Mouse (Mus musculus) limb, embryonic 13.5 days (tissue): ENCODE results near the gene Abhd4. TPM values are rescaled to one million over a fixed set of nuclear protein-coding genes. Genes with fewer than 3 reads are reported as not detected.
A peak's percentile ranks its signal among the peaks of the same experiment; 100 is the strongest.

Experiments
- ATAC-seq: fragments of 200-750 bp; cut with Nextera tagmentation; 2 replicates; pipeline ENCODE4 v1.8.0; 2017; ENCODE audit warnings: low read depth, moderate number of reproducible peaks, moderate TSS enrichment; ENCODE audit not compliant: low FRiP score
- H3K27ac ChIP-seq: fragments of 300-500 bp; sonication (generic); 2 replicates; pipeline ENCODE4 v1.5.1; 2015; ENCODE audit warnings: inconsistent platforms, mild to moderate bottlenecking, moderate library complexity
- H3K27me3 ChIP-seq: fragments of 300-500 bp; sonication (generic); 2 replicates; pipeline ENCODE4 v1.6.1; 2015; ENCODE audit warnings: mild to moderate bottlenecking, inconsistent platforms
- H3K36me3 ChIP-seq: fragments of 300-500 bp; sonication (generic); 2 replicates; pipeline ENCODE4 v1.6.1; 2015; ENCODE audit warnings: inconsistent platforms, mild to moderate bottlenecking, moderate library complexity
- H3K4me1 ChIP-seq: fragments of 300-500 bp; sonication (generic); 2 replicates; pipeline ENCODE4 v1.6.1; 2015; ENCODE audit warnings: inconsistent platforms
- H3K4me2 ChIP-seq: fragments of 300-500 bp; sonication (generic); replicated peaks from 2 replicates; pipeline ENCODE4 v1.6.1; 2015; ENCODE audit warnings: inconsistent platforms, mild to moderate bottlenecking, moderate library complexity
- H3K4me3 ChIP-seq: fragments of 300-500 bp; sonication (generic); 2 replicates; pipeline ENCODE4 v1.5.1; 2015; ENCODE audit warnings: moderate library complexity, mild to moderate bottlenecking, inconsistent platforms
- H3K9ac ChIP-seq: fragments of 300-500 bp; sonication (generic); 2 replicates; pipeline ENCODE4 v1.6.1; 2015; ENCODE audit warnings: mild to moderate bottlenecking, inconsistent platforms
- H3K9me3 ChIP-seq: fragments of 300-500 bp; sonication (generic); 2 replicates; pipeline ENCODE4 v1.6.1; 2016; ENCODE audit warnings: inconsistent platforms
- WGBS: fragments of 180-500 bp; shearing (Covaris S2); methylation state at CpG from one replicate; pipeline ENCODE4 v1.1.7; 2015; 5-methylcytosine and 5-hydroxymethylcytosine counted together
- polyA plus RNA-seq: library from polyadenylated mRNA; unstranded; fragments of >200 nt; fragmentation: Nextera tagmentation; extraction: Ambion mirVana; gene quantifications from 2 replicates; pipeline ENCODE4 v1.2.1, GENCODE M21; 2015

The Abhd4 gene
- polyA plus RNA-seq, 1 experiment from 2014 or later, result 46.5 TPM

DNA sequence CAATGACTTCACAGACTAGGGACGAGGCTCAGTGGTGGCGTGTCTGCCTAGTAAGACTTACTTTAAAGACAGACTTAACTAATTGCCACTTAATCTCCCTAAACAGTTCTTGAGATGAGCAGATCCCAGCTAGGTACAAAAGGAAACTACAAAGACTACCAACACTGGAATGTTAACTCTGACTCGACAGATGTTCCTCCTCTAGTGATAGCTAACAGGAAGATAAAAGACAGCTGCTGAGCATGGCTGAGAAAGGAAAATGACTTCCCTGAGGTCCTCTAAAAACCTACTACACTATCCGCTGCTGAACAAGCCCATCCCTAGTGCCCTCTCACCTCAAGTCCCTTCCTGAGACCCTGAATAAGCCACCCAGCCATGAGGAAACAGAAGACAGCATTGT lies 3.9 kb upstream of the Abhd4 start:
- no peak overlapping the region for H3K27ac ChIP-seq
- no peak overlapping the region for H3K4me3 ChIP-seq
- no peak overlapping the region for H3K9ac ChIP-seq
- peaks cover 49% of the 10 kb centered on the region for H3K4me1 ChIP-seq
- no peak overlapping the region for H3K4me2 ChIP-seq
- 36% methylated on average over 4 of the region's 4 CpGs for WGBS
- no peaks in the 10 kb centered on the region for H3K27me3 ChIP-seq
- ATAC-seq, result no peak
- no peaks in the 10 kb centered on the region for H3K9me3 ChIP-seq
- peaks cover 40% of the 10 kb centered on the region for H3K36me3 ChIP-seq

- ATAC-seq, result no peak
- 61% methylated on average over 12 of the region's 12 CpGs for WGBS
- no peaks in the 10 kb centered on the region for H3K27me3 ChIP-seq
- H3K27ac ChIP-seq, result no peak overlapping the region
- H3K36me3 ChIP-seq, result peaks cover 7% of the 10 kb centered on the region; the same call in 1 of the 2 replicates
- peak overlapping the region; percentile 78; the same call in 1 of the 2 replicates for H3K9ac ChIP-seq
- no peaks in the 10 kb centered on the region for H3K9me3 ChIP-seq
- peaks cover 48% of the 10 kb centered on the region for H3K4me1 ChIP-seq
- H3K4me2 ChIP-seq, result peak overlapping the region; percentile 74
- H3K4me3 ChIP-seq, result peak overlapping the region; percentile 78
These were observed 748 bp downstream of the Abhd4 start for GRCm38 (mm10) chr14:54254670-54255202.

GRCm38 (mm10) chr14:54258131-54258670 lies 4.2 kb downstream of the Abhd4 start:
- Histone ChIP-seq H3K27me3 (no peaks in the 10 kb centered on the region), H3K36me3 (peaks cover 15% of the 10 kb centered on the region), H3K9ac (no peak overlapping the region), H3K4me1 (peaks cover 26% of the 10 kb centered on the region), H3K9me3 (no peaks in the 10 kb centered on the region), H3K4me2 (peak overlapping the region; percentile 77), H3K4me3 (no peak overlapping the region), H3K27ac (no peak overlapping the region)
- no peak for ATAC-seq
- WGBS, result 61% methylated on average over 7 of the region's 7 CpGs

- Histone ChIP-seq H3K4me3 (peak overlapping the region; percentile 63), H3K36me3 (peaks cover 23% of the 10 kb centered on the region), H3K27ac (peak overlapping the region; percentile 79; the same call in 1 of the 2 replicates), H3K27me3 (no peaks in the 10 kb centered on the region), H3K9ac (peak overlapping the region; percentile 76), H3K9me3 (no peaks in the 10 kb centered on the region), H3K4me2 (peak overlapping the region; percentile 77), H3K4me1 (peaks cover 26% of the 10 kb centered on the region)
- under 1% methylated on average over 35 of the region's 35 CpGs for WGBS
- peak; percentile 96 for ATAC-seq
These were observed 5.2 kb downstream of the Abhd4 start for GRCm38 (mm10) chr14:54259003-54259721.

DNA sequence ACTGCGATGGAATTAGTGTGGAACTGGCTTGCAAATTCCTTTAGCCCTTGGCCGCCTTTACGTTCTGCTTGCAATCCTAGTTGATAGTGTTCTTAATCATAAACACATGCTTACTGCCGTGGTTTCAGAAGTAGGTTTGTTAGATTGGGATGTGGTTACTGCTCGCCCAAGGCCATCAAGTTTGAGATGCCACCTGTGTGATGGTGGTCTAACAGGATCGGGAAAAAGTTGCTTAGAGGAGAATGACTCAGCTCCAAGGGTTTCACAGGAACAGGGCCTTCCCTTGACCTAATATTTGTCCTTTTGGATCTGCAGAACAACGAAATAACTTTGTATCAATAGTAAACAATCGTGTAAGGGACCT lies 5.7 kb downstream of the Abhd4 start:
- peak overlapping the region; percentile 79; the same call in 1 of the 2 replicates for H3K27ac ChIP-seq

GRCm38 (mm10) chr14:54260196-54260595 lies 6.2 kb downstream of the Abhd4 start:
- peak overlapping the region; percentile 76; the same call in 1 of the 2 replicates for H3K9ac ChIP-seq
- WGBS, result 78% methylated on average over 2 of the region's 2 CpGs
- H3K27ac ChIP-seq, result no peak overlapping the region

More for the DNA sequence above, 5.7 kb downstream of the Abhd4 start:
- Histone ChIP-seq H3K4me1 (peaks cover 21% of the 10 kb centered on the region), H3K36me3 (peaks cover 26% of the 10 kb centered on the region), H3K27me3 (no peaks in the 10 kb centered on the region), H3K4me3 (peak overlapping the region; percentile 63), H3K9ac (peak overlapping the region; percentile 76), H3K9me3 (no peaks in the 10 kb centered on the region), H3K4me2 (peak overlapping the region; percentile 77)
- 11% methylated on average over 8 of the region's 8 CpGs for WGBS
- peak; percentile 3 for ATAC-seq

DNA sequence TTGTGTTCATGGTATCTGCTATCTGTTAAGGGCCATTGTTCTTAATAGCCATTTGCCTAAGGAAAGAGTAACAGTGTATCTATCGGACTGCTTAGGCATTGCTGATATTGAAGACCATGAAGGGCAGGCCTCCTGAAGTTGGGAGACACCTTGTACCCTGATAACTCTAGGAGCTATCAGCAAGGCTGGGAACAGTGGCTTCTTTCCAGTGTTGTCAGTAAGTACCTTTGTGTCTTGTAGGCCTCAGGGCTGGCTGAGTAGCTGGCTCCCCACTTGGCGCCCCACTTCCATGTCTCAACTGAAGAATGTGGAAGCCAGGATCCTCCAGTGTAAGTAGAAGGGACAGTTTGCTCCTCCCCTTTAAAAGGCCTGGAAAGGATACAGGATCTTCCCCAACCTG lies 7.4 kb downstream of the Abhd4 start:
- ATAC-seq, result no peak
- no peak overlapping the region for H3K9ac ChIP-seq
- H3K4me1 ChIP-seq, result peaks cover 16% of the 10 kb centered on the region
- no peaks in the 10 kb centered on the region for H3K9me3 ChIP-seq
- no peak overlapping the region for H3K4me3 ChIP-seq
- H3K27ac ChIP-seq, result no peak overlapping the region
- H3K4me2 ChIP-seq, result no peak overlapping the region
- H3K36me3 ChIP-seq, result peaks cover 28% of the 10 kb centered on the region
- H3K27me3 ChIP-seq, result no peaks in the 10 kb centered on the region
- WGBS, result 94% methylated on average over 2 of the region's 2 CpGs

More at GRCm38 (mm10) chr14:54260196-54260595, 6.2 kb downstream of the Abhd4 start:
- H3K4me1 ChIP-seq, result peaks cover 16% of the 10 kb centered on the region
- peaks cover 26% of the 10 kb centered on the region for H3K36me3 ChIP-seq
- peak overlapping the region; percentile 77 for H3K4me2 ChIP-seq
- ATAC-seq, result no peak
- H3K27me3 ChIP-seq, result no peaks in the 10 kb centered on the region
- H3K4me3 ChIP-seq, result peak overlapping the region; percentile 63
- no peaks in the 10 kb centered on the region for H3K9me3 ChIP-seq

GRCm38 (mm10) chr14:54262622-54263021 lies 8.6 kb downstream of the Abhd4 start:
- WGBS, result 93% methylated on average over 8 of the region's 8 CpGs
- Histone ChIP-seq H3K4me3 (no peak overlapping the region), H3K9me3 (no peaks in the 10 kb centered on the region), H3K4me2 (no peak overlapping the region), H3K9ac (no peak overlapping the region), H3K27ac (no peak overlapping the region), H3K27me3 (no peaks in the 10 kb centered on the region), H3K36me3 (peaks cover 40% of the 10 kb centered on the region), H3K4me1 (peaks cover 16% of the 10 kb centered on the region)
- no peak for ATAC-seq

DNA sequence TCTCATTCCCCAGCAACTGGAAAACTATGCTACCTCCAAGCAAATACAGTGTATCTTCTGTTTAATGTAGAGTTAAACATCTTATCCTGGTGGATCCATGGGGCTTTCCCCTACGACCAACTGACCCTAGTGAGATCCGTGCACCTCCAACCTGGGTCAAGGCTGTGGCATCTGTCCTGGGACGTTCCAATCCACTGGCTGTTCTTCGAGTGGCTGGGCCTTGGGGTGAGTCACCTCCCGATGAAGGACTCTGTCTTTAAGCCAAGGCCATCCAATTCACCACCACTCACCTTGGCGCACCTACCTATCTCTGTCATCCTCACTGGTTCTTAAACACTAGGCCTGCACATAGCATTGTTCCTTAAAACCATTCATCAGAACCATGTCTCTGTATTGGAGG lies 9.1 kb downstream of the Abhd4 start:
- WGBS, result 93% methylated on average over 6 of the region's 6 CpGs
- H3K36me3 ChIP-seq, result peaks cover 44% of the 10 kb centered on the region
- no peak for ATAC-seq

GRCm38 (mm10) chr14:54264231-54264630 lies 10.2 kb downstream of the Abhd4 start:
- 89% methylated on average over 7 of the region's 7 CpGs for WGBS
- no peak for ATAC-seq
- H3K36me3 ChIP-seq, result peaks cover 56% of the 10 kb centered on the region
- H3K27me3 ChIP-seq, result no peaks in the 10 kb centered on the region
- H3K4me2 ChIP-seq, result no peak overlapping the region
- no peak overlapping the region for H3K27ac ChIP-seq
- H3K9me3 ChIP-seq, result no peaks in the 10 kb centered on the region
- peaks cover 9% of the 10 kb centered on the region for H3K4me1 ChIP-seq
- H3K9ac ChIP-seq, result no peak overlapping the region
- H3K4me3 ChIP-seq, result no peak overlapping the region

More for the DNA sequence above, 9.1 kb downstream of the Abhd4 start:
- Histone ChIP-seq H3K27me3 (no peaks in the 10 kb centered on the region), H3K27ac (no peak overlapping the region), H3K4me2 (no peak overlapping the region), H3K4me1 (peaks cover 16% of the 10 kb centered on the region), H3K9me3 (no peaks in the 10 kb centered on the region), H3K4me3 (no peak overlapping the region), H3K9ac (no peak overlapping the region)

GRCm38 (mm10) chr14:54265093-54265492 lies 11.1 kb downstream of the Abhd4 start:
- Histone ChIP-seq H3K27ac (no peak overlapping the region), H3K4me3 (no peak overlapping the region), H3K4me1 (peaks cover 4% of the 10 kb centered on the region), H3K9ac (no peak overlapping the region), H3K27me3 (no peaks in the 10 kb centered on the region), H3K4me2 (no peak overlapping the region), H3K36me3 (peaks cover 56% of the 10 kb centered on the region), H3K9me3 (no peaks in the 10 kb centered on the region)
- WGBS, result 64% methylated on average over 10 of the region's 10 CpGs
- ATAC-seq, result no peak

- H3K4me3 ChIP-seq, result no peak overlapping the region
- no peaks in the 10 kb centered on the region for H3K27me3 ChIP-seq
- WGBS, result 83% methylated on average over 6 of the region's 6 CpGs
- H3K9ac ChIP-seq, result no peak overlapping the region
- H3K4me1 ChIP-seq, result no peaks in the 10 kb centered on the region
- no peak for ATAC-seq
- H3K36me3 ChIP-seq, result peaks cover 56% of the 10 kb centered on the region
- no peak overlapping the region for H3K27ac ChIP-seq
- H3K4me2 ChIP-seq, result no peak overlapping the region
- no peaks in the 10 kb centered on the region for H3K9me3 ChIP-seq
These were observed 12.0 kb downstream of the Abhd4 start for GRCm38 (mm10) chr14:54265951-54266350.
